Mouse (Mus musculus) layer of hippocampus, adult 2 months (tissue): ENCODE data around the gene Gm6034. TPM values are rescaled to one million over a fixed set of nuclear protein-coding genes. Genes with fewer than 3 reads are reported as not detected.

Experiments used
- DNase-seq, 2 experiments: peaks; one replicate each; pipeline ENCODE4 v3.0.0; 2022; ENCODE audit warnings: low spot score in 2 of 2
- H3K27ac ChIP-seq: fragments of 200-600 bp; 2 replicates; pipeline ENCODE4 v1.8.1; 2022
- H3K4me3 ChIP-seq: fragments of 200-600 bp; 2 replicates; pipeline ENCODE4 v1.8.1; 2022; ENCODE audit warnings: mild to moderate bottlenecking
- CTCF ChIP-seq: fragments of 200-600 bp; conservative IDR thresholded peaks from 2 replicates; pipeline ENCODE4 v1.8.1; 2022; ENCODE audit warnings: antibody characterized with exemption, mild to moderate bottlenecking, moderate library complexity
- total RNA-seq, 2 experiments: library from RNA; stranded (reverse); gene quantifications; 2 replicates each; pipeline ENCODE4 v1.2.3; 2021

Gm6034 gene
- total RNA-seq, 2 experiments from 2014 or later: not detected

DNA sequence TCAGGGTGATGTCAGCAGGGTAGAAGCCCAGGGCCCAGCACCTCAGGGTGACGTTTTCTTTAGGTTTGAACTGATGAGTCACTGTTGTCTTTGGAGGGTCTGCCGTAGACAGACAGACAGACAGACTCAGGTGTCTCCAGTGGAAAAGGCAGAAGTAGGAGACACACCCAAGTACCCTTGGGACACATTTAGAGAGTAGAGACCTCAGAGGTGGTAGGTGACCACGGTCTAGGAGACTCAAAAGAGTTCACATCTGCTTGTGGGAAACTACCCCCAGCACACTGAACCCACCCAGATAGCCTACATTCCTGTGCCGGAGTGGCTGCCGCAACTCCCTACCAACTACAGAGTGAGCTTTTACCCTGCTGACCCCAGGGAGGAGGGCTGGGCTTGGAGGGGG, 27.8 kb upstream of the Gm6034 start:
- H3K4me3 ChIP-seq: no peak overlapping the region
- TF ChIP-seq CTCF: no peak
- no peak for DNase-seq
- H3K27ac ChIP-seq: no peak overlapping the region

GRCm38 (mm10) chr17:36017046-36017445, 25.7 kb upstream of the Gm6034 start:
- Histone ChIP-seq H3K4me3 (no peak overlapping the region), H3K27ac (0 out of 2 replicates have a peak overlapping the region, but pooled peaks have one; percentile 14)
- no peak for TF ChIP-seq CTCF
- DNase-seq: no peak

DNA sequence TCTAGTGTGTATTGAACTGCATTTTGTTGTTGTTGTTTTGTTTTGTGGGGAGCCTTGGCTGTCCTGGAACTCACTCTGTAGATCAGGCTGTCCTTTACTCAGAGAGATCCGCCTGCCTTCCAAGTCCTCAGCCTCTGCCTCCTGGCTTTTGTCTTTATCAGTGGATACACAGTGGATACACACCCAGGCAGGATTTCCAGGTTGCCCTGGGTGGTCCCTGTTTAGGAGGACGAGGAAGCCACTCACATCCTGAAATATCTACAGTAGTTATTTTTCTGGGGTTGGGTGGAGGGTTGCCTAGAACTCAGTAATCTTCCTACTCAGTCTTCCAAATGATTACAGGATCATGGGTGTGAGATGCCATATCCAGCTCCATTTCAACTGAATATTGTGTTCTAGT, 23.8 kb upstream of the Gm6034 start:
- Histone ChIP-seq H3K4me3 (no peak overlapping the region), H3K27ac (peak overlapping the region; percentile 80; the same call in 1 of the 2 replicates)
- TF ChIP-seq CTCF: no peak
- DNase-seq: no peak

- no peak for TF ChIP-seq CTCF
- Histone ChIP-seq H3K4me3 (peak overlapping the region; percentile 41), H3K27ac (peak overlapping the region; percentile 80)
- DNase-seq: no peak
Observed at GRCm38 (mm10) chr17:36019519-36019918, 23.2 kb upstream of the Gm6034 start.

DNA sequence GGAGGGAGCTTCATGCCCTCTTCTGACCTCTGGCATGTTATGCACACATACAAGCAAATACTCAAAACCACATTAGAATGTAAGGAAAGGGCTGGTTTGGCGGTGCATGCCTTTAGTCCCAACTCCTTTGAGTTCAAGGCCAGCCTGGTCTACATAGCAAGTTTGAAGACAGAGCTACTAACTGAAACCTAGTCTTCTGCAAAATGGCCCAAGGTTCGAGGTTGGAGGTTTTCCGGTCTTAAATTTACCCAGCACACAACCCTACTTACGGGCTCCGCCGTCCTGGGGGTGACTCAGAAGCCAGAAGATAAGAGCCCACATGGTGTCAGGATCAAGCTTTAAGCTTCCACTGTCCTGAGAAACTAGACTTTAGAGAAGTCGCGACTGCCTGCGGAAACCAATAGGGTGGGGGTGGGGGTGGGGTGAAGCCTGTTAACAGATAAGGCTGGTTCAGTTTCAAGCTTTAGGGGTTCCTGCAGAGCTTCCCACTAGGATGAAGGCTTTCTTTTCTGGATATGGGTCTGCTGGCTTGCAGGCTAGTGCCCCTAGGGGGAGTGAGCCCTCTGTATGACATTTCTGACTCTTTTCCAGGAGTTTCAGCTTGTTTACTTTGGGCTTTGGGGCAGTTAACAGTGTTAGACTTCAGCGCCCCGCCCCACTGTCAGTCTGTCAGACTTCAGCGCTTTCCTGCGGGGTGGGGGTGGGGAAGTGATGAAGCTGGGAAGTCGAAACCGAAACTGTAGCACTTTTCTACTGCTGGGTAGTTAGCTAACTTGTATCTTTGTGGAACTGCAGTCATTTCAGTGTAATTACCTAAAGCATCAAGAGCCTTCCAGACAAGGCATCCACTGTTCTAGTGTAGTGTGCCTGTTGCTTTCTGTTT, 22.3 kb upstream of the Gm6034 start, which contains the start of gene H2-T24:
TSS of gene H2-T24 (minus strand) at position 370 of the 883 bp plus-strand sequence.
- Histone ChIP-seq H3K27ac (peak within 1 kb of the TSS; percentile 80), H3K4me3 (peak within 1 kb of the TSS; percentile 41)
- DNase-seq: no peak
- peak; percentile 63 for TF ChIP-seq CTCF

GRCm38 (mm10) chr17:36021309-36021708, 21.5 kb upstream of the Gm6034 start:
- Histone ChIP-seq H3K4me3 (no peak overlapping the region), H3K27ac (peak overlapping the region; percentile 80; the same call in 1 of the 2 replicates)
- no peak for TF ChIP-seq CTCF

GRCm38 (mm10) chr17:36022098-36022497, 20.7 kb upstream of the Gm6034 start:
- DNase-seq: no peak
- peak; percentile 45; the same call in 1 of the 2 replicates for TF ChIP-seq CTCF
- Histone ChIP-seq H3K4me3 (no peak overlapping the region), H3K27ac (peak overlapping the region; percentile 80; the same call in 1 of the 2 replicates)

More at GRCm38 (mm10) chr17:36021309-36021708, 21.5 kb upstream of the Gm6034 start:
- no peak for DNase-seq

GRCm38 (mm10) chr17:36022922-36023321, 19.8 kb upstream of the Gm6034 start:
- Histone ChIP-seq H3K27ac (peak overlapping the region; percentile 36; the same call in 1 of the 2 replicates), H3K4me3 (no peak overlapping the region)
- no peak for DNase-seq
- no peak for TF ChIP-seq CTCF

- H3K27ac ChIP-seq: peak overlapping the region; percentile 36
- no peak for DNase-seq
- TF ChIP-seq CTCF: no peak
- no peak overlapping the region for H3K4me3 ChIP-seq
Observed at GRCm38 (mm10) chr17:36023710-36024654, 18.8 kb upstream of the Gm6034 start.

GRCm38 (mm10) chr17:36025197-36025596, 17.6 kb upstream of the Gm6034 start:
- no peak for TF ChIP-seq CTCF
- no peak for DNase-seq
- Histone ChIP-seq H3K4me3 (no peak overlapping the region), H3K27ac (0 out of 2 replicates have a peak overlapping the region, but pooled peaks have one; percentile 7)

DNA sequence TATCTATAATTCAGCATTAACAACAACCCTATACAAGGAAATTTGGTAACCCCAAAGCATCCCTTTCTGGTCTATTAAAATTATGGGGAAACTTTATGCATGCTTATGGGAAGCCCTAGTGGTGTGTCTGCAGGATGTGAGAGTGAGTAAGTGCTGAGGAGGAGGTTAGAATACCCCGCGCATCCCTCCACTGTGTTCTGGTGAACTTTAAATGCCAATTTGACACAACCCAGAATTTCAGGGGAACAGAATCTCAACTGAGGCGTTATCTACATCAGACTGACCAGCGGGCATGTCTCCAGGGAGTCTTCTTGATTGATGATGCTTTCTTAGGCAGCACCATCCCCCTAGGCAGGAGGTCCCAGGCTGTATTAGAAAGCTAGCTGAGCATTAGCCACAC, 16.9 kb upstream of the Gm6034 start:
- no peak for DNase-seq
- no peak overlapping the region for H3K4me3 ChIP-seq
- no peak overlapping the region for H3K27ac ChIP-seq
- TF ChIP-seq CTCF: no peak

DNA sequence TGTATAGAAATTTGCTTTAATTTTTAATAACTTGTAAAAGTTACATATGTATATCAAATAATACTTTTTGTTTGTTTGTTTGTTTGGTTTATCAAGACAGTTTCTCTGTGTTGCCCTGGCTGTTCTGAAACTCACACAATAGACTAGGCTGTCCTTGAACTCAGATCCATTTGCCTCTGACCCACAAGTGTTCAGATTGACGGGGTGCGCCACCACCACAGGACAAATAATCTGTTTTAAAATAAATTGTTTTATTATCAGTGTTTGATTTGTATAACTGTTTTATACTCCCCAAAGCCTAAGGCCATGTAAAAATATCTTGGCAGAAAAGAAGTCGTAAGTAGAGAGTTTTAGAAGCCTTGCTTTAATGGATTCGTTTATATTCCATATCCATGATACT, 15.1 kb upstream of the Gm6034 start:
- Histone ChIP-seq H3K27ac (no peak overlapping the region), H3K4me3 (no peak overlapping the region)
- DNase-seq: no peak
- no peak for TF ChIP-seq CTCF
